Mouse (Mus musculus) kidney, adult 2 months (tissue): ENCODE measurements around the gene Gm37240.

Experiments
- CTCF ChIP-seq: fragments of 200-500 bp; conservative IDR thresholded peaks from 2 replicates; pipeline ENCODE4 v1.5.1; 2011; ENCODE audit warnings: low read depth, mild to moderate bottlenecking, control low read depth, low read length, moderate library complexity, mixed read lengths; ENCODE audit not compliant: insufficient read depth, insufficient read length
- POLR2A ChIP-seq: fragments of 200-500 bp; IDR thresholded peaks from one replicate; pipeline ENCODE4 v1.6.1; 2011; ENCODE audit warnings: low read depth, low read length, control low read depth

DNA sequence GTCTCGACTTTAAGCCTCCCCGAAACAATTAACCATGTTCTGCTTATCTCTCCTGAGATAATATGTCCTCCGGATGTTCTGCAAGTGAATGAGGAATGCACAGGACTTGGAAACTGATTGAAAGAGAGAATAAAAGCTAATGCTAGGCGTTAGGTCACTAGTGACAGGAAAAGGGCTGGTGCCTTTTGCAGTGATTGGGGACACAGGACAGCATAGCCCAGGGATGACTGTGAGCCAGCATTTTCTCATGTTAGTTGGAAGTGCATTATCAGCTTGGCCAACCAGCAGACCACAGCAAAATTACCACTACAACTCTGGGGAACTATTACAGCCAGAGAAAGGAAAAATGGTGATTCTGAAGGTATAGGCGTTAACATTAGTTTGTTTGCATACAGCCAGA, 1163.3 kb downstream of the Gm37240 start:
- TF ChIP-seq CTCF, result no peak
- no peak for TF ChIP-seq POLR2A
